Mouse (Mus musculus) stomach, postnatal 0 days (tissue): ENCODE data around the gene Foxn2. TPM values are rescaled to one million over a fixed set of nuclear protein-coding genes. Genes with fewer than 3 reads are reported as not detected.
A peak's percentile ranks its signal among the peaks of the same experiment; 100 is the strongest.
"Not testable (repeated sequence)": the region's sequence is repeated elsewhere in the genome, so short reads cannot be mapped to it uniquely, and the experiment has no call there.

Experiments
- ATAC-seq: fragments of 200-750 bp; cut with Nextera tagmentation; 2 replicates; pipeline ENCODE4 v1.8.0; 2017; ENCODE audit not compliant: low FRiP score, low TSS enrichment
- DNase-seq: peaks from one replicate; pipeline ENCODE4 v3.0.0-alpha.2; 2016; ENCODE audit warnings: low spot score
- H3K27ac ChIP-seq: fragments of 300-500 bp; sonication (generic); replicated peaks from 2 replicates; pipeline ENCODE4 v1.5.1; 2014; ENCODE audit warnings: mild to moderate bottlenecking, control low read depth
- H3K27me3 ChIP-seq: fragments of 300-500 bp; sonication (generic); 2 replicates; pipeline ENCODE4 v1.6.1; 2014; ENCODE audit warnings: low read length; ENCODE audit not compliant: control insufficient read depth, insufficient read depth
- H3K36me3 ChIP-seq: fragments of 300-500 bp; sonication (generic); 2 replicates; pipeline ENCODE4 v1.6.1; 2014; ENCODE audit warnings: low read length, mixed read lengths; ENCODE audit not compliant: control insufficient read depth, insufficient read depth
- H3K4me1 ChIP-seq: fragments of 300-500 bp; sonication (generic); replicated peaks from 2 replicates; pipeline ENCODE4 v1.6.1; 2014; ENCODE audit warnings: antibody characterized with exemption; ENCODE audit not compliant: control insufficient read depth, insufficient read depth
- H3K4me2 ChIP-seq: fragments of 300-500 bp; sonication (generic); replicated peaks from 2 replicates; pipeline ENCODE4 v1.6.1; 2014; ENCODE audit warnings: low read depth, mild to moderate bottlenecking, control low read depth, moderate library complexity
- H3K4me3 ChIP-seq: fragments of 300-500 bp; sonication (generic); 2 replicates; pipeline ENCODE4 v1.5.1; 2014; ENCODE audit warnings: low read depth, low read length, control low read depth
- H3K9ac ChIP-seq: fragments of 300-500 bp; sonication (generic); 2 replicates; pipeline ENCODE4 v1.6.1; 2014; ENCODE audit warnings: mild to moderate bottlenecking, low read length, control low read depth, mixed read lengths
- H3K9me3 ChIP-seq: fragments of 300-500 bp; sonication (generic); 2 replicates; pipeline ENCODE4 v1.6.1; 2016; ENCODE audit warnings: low read length; ENCODE audit not compliant: control insufficient read depth
- CTCF ChIP-seq: IDR thresholded peaks from 2 replicates; pipeline ENCODE4 v1.5.1; 2016; ENCODE audit warnings: antibody characterized with exemption, low read depth, mild to moderate bottlenecking, moderate library complexity
- EP300 ChIP-seq: optimal IDR thresholded peaks from 2 replicates; pipeline ENCODE3; 2016; ENCODE audit warnings: antibody characterized with exemption
- WGBS: fragments of 180-500 bp; shearing (Covaris S2); extraction: QIAGEN DNeasy Blood & Tissue Kit; methylation state at CpG from one replicate; pipeline ENCODE4 v1.1.7; 2014; 5-methylcytosine and 5-hydroxymethylcytosine counted together
- polyA plus RNA-seq: library from polyadenylated mRNA; unstranded; fragments of >200 nt; fragmentation: Nextera tagmentation; extraction: Ambion mirVana; gene quantifications from 2 replicates; pipeline ENCODE4 v1.2.1, GENCODE M21; 2015

Gene Foxn2
- polyA plus RNA-seq, 1 experiment from 2014 or later: 8.2 TPM

GRCm38 (mm10) chr17:88458079-88458478, 17.6 kb downstream of the Foxn2 start:
- H3K4me2 ChIP-seq: no peak overlapping the region
- ATAC-seq (no peak), DNase-seq (no peak)
- no peaks in the 10 kb centered on the region for H3K4me1 ChIP-seq
- H3K36me3 ChIP-seq: no peaks in the 10 kb centered on the region
- TF ChIP-seq EP300 (no peak), CTCF (no peak)
- no peaks in the 10 kb centered on the region for H3K27me3 ChIP-seq
- H3K4me3 ChIP-seq: no peak overlapping the region
- no peak overlapping the region for H3K27ac ChIP-seq
- WGBS: 85% methylated on average over 3 of the region's 3 CpGs
- no peak overlapping the region for H3K9ac ChIP-seq
- H3K9me3 ChIP-seq: no peaks in the 10 kb centered on the region

DNA sequence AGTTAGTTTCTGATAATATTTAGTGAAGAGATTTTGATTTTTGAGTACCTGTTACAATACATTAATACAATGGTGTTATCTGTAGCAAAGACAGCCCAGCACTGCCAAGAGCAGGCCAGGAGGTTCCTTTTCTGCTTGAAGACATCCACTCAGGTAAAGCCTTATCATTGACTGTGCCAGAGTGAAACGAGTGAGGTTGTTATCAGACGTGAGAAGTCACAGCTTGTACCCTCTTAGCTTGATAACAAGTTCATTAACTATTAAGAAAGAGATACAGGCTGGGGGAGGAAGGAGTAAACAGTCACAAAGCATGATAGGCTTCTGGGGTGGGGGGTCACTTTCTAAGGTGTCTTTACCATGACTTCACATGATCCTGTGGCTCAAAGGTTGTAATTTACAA, 19.0 kb downstream of the Foxn2 start:
- Histone ChIP-seq H3K36me3 (no peaks in the 10 kb centered on the region), H3K4me2 (no peak overlapping the region), H3K4me1 (no peaks in the 10 kb centered on the region), H3K27ac (peak overlapping the region; percentile 71), H3K9me3 (no peaks in the 10 kb centered on the region), H3K9ac (no peak overlapping the region), H3K27me3 (no peaks in the 10 kb centered on the region), H3K4me3 (no peak overlapping the region)
- DNase-seq: no peak
- ATAC-seq: no peak
- WGBS: 24% methylated on average over 2 of the region's 2 CpGs
- TF ChIP-seq EP300 (no peak), CTCF (no peak)

DNA sequence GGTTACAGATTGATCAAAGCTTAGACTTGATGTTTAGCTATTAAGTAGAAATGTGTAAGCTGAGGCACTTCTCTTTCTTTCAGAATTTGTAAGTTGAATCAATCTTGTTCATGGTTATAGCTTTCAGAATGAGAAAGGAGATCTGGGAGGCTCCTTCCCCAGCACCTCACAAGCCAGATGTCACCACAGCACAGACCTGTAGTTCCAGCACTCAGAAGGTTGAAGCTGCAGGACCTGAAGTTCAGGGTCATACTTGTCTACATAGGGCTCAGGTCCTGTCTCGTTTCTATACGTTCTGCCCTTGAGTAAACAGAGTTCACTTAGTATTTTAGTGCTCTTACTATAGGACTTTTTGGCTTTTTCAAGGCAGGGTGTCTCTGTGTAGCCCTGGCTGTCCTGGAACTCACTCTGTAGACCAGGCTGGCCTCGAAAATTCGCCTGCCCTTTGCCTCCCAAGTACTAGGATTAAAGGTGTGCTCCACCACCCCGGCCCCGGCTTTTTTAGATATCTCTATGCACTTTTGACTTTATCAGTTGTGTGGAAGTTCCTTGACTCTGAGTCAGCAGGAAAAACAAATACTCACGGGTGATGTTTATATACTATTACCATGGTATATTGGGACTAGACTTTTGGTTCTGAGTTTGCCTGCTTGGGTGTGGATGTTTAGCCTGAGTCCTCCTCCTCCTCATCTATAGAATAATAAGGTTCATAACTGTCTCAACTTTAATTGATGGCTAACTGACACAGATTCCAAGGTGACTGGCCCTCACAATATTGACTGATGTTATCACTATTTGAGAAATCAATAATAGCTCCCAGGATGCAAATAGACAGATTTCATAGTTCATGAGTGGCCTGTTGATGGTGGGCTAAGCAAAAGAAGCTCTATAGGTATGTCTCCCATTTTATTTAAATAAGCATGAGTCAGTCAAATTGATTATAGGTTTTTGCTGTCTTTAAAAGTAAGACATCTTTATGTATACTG, 19.7 kb downstream of the Foxn2 start:
- no peaks in the 10 kb centered on the region for H3K4me1 ChIP-seq
- no peaks in the 10 kb centered on the region for H3K36me3 ChIP-seq
- no peak overlapping the region for H3K4me3 ChIP-seq
- no peak overlapping the region for H3K4me2 ChIP-seq
- H3K9ac ChIP-seq: no peak overlapping the region
- H3K27ac ChIP-seq: peak overlapping the region; percentile 71
- 41% methylated on average over 7 of the region's 7 CpGs for WGBS
- no peaks in the 10 kb centered on the region for H3K27me3 ChIP-seq
- peak; percentile 84 for ATAC-seq
- H3K9me3 ChIP-seq: no peaks in the 10 kb centered on the region
- TF ChIP-seq EP300: no peak
- TF ChIP-seq CTCF: no peak
- DNase-seq: peak; percentile 54

DNA sequence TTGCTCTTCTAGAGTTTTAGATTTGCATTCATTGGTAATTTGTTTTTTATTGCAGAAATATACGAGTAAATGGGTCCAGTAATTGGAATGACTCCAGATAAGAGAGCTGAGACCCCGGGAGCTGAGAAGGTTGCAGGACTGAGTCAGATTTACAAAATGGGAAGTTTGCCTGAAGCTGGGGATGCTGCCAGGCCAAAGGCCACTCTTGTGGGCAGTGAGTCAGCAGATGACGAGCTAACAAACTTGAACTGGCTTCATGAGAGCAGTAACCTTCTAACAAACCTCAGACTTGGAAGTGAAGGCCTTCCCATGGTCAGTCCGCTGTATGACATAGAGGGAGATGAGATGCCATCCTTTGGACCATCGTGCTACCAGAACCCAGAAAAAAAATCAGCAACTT, 22.1 kb downstream of the Foxn2 start:
- Histone ChIP-seq H3K4me1 (no peaks in the 10 kb centered on the region), H3K4me2 (no peak overlapping the region), H3K4me3 (no peak overlapping the region), H3K9ac (no peak overlapping the region), H3K27me3 (no peaks in the 10 kb centered on the region), H3K9me3 (no peaks in the 10 kb centered on the region), H3K36me3 (no peaks in the 10 kb centered on the region), H3K27ac (peak overlapping the region; percentile 40; the same call in 1 of the 2 replicates)
- DNase-seq (peak; percentile 54), ATAC-seq (0 out of 2 replicates have a peak, but pooled peaks have one; percentile 57)
- 44% methylated on average over 5 of the region's 5 CpGs for WGBS
- TF ChIP-seq EP300 (no peak), CTCF (no peak)

GRCm38 (mm10) chr17:88466591-88466990, 26.1 kb downstream of the Foxn2 start:
- Histone ChIP-seq H3K4me1 (no peaks in the 10 kb centered on the region), H3K9ac (no peak overlapping the region), H3K27ac (no peak overlapping the region), H3K27me3 (no peaks in the 10 kb centered on the region), H3K4me3 (no peak overlapping the region), H3K36me3 (0 out of 2 replicates have a peak, but pooled peaks cover 4% of the 10 kb centered on the region), H3K4me2 (no peak overlapping the region), H3K9me3 (no peaks in the 10 kb centered on the region)
- TF ChIP-seq CTCF (no peak), EP300 (no peak)
- DNase-seq (no peak), ATAC-seq (no peak)
- 56% methylated on average over 1 of the region's 1 CpGs for WGBS

- TF ChIP-seq EP300 (no peak), CTCF (no peak)
- Histone ChIP-seq H3K27ac (no peak overlapping the region), H3K9ac (no peak overlapping the region), H3K9me3 (no peaks in the 10 kb centered on the region), H3K27me3 (no peaks in the 10 kb centered on the region), H3K4me1 (no peaks in the 10 kb centered on the region), H3K36me3 (0 out of 2 replicates have a peak, but pooled peaks cover 6% of the 10 kb centered on the region), H3K4me3 (no peak overlapping the region), H3K4me2 (no peak overlapping the region)
- ATAC-seq (no peak), DNase-seq (no peak)
- WGBS: 90% methylated on average over 6 of the region's 6 CpGs
Observed at GRCm38 (mm10) chr17:88467696-88468095, 27.2 kb downstream of the Foxn2 start.

DNA sequence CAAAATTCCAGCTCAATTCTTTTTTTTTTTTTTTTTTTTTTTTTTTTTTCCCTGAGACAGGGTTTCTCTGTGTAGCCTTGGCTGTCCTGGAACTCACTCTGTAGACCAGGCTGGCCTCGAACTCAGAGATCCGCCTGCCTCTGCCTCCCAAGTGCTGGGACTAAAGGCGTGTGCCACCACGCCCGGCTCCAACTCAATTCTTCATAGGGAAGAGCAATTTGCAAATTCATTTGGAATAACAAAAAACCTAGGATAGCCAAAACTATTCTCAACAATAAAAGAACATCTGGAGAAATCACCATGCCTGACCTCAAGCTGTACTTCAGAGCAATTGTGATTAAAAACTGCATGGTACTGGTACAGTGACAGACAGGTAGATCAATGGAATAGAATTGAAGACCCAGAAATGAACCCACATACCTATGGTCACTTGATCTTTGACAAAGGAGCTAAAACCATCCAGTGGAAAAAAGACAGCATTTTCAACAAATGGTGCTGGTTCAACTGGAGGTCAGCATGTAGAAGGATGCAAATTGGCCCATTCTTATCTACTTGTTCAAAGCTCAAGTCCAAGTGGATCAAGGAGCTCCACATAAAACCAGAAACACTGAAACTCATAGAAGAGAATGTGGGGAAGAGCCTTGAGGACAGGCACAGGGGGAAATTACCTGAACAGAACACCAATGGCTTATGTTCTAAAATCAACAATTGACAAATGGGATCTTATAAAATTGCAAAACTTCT, 28.3 kb downstream of the Foxn2 start:
- over 99% methylated on average over 5 of the region's 5 CpGs for WGBS
- H3K4me1 ChIP-seq, H3K9ac ChIP-seq, H3K36me3 ChIP-seq, ATAC-seq, H3K9me3 ChIP-seq, H3K27me3 ChIP-seq, DNase-seq, H3K27ac ChIP-seq, H3K4me2 ChIP-seq, H3K4me3 ChIP-seq: not testable (repeated sequence)
